Comparison of ENCODE assay signal across 24 mouse cellular contexts in genomic region chr3:98032944-98033343, GRCm38 (mm10). TPM values are rescaled to one million over a fixed set of nuclear protein-coding genes. Genes with fewer than 3 reads are reported as not detected.
DNase-seq lines count a peak whose midpoint lies in the region; ATAC-seq and TF ChIP-seq lines count a peak whose summit lies in the region.
"Had no signal": no experiment of that assay in that cellular context is flagged by ENCODE, and none has a peak within 500 bp of the region (broad histone marks: within the 10 kb centered on the region; RNA-seq: fewer than 3 reads in every experiment).

No protein-coding gene starts in this region.

- no peak overlapping the region for H3K9ac ChIP-seq in hindbrain, embryonic 13.5 days
- no peak overlapping the region for H3K9ac ChIP-seq in midbrain, embryonic 11.5 days (ENCODE audit: low read length)
- H3K9ac ChIP-seq: neural tube, embryonic 12.5 days had no signal

- no peak for TF ChIP-seq CTCF in gastrocnemius, adult 2 months (IDR thresholded peaks at IDR 0.05)

- H3K79me2 ChIP-seq in macrophage (ENCODE audit: inconsistent target) = peaks cover 100% of the 10 kb centered on the region

- no peak for DNase-seq in gastrocnemius, adult 2 months
- DNase-seq in gastrocnemius, postnatal 36 days = no peak
- no peak for DNase-seq in hindbrain, embryonic 10.5 days (ENCODE audit: low spot score)
- DNase-seq in midbrain, embryonic 10.5 days (ENCODE audit: low spot score) = no peak
- no peak for DNase-seq in midbrain, embryonic 11.5 days (ENCODE audit: low spot score, missing footprints)
- no peak for DNase-seq in yolk sac, embryonic 10.5 days (ENCODE audit: low spot score)
- DNase-seq: adrenal gland, adult 2 months; cerebellum, adult 18-20 months; cerebellum, postnatal 25 days; heart, postnatal 10 days; liver; midbrain, embryonic 14.5 days; retina, postnatal 1 day; right cerebral cortex, postnatal 25 days; spleen, adult 18-20 months; thymus, postnatal 36 days had no signal

- H3K27ac ChIP-seq in gastrocnemius, adult 2 months = peak overlapping the region; percentile 44
- peak overlapping the region; percentile 29; the same call in 1 of the 2 replicates for H3K27ac ChIP-seq in hindbrain, embryonic 10.5 days
- no peak overlapping the region for H3K27ac ChIP-seq in hindbrain, embryonic 13.5 days
- 0 out of 2 replicates have a peak overlapping the region, but pooled peaks have one; percentile 13 for H3K27ac ChIP-seq in midbrain, embryonic 10.5 days (replicated peaks)
- no peak overlapping the region for H3K27ac ChIP-seq in midbrain, embryonic 11.5 days (ENCODE audit: low read depth, low read length)
- peak overlapping the region; percentile 7; the same call in 1 of the 2 replicates for H3K27ac ChIP-seq in macrophage
- H3K27ac ChIP-seq: limb, embryonic 10.5 days; neural tube, embryonic 12.5 days had no signal

- H3K27me3 ChIP-seq in hindbrain, embryonic 10.5 days (ENCODE audit: insufficient read depth, poor library complexity, severe bottlenecking) = no peaks in the 10 kb centered on the region
- no peaks in the 10 kb centered on the region for H3K27me3 ChIP-seq in hindbrain, embryonic 13.5 days
- H3K27me3 ChIP-seq in midbrain, embryonic 10.5 days (ENCODE audit: low read depth, poor library complexity, severe bottlenecking) = no peaks in the 10 kb centered on the region
- H3K27me3 ChIP-seq in midbrain, embryonic 11.5 days (ENCODE audit: control insufficient read depth, insufficient read depth, low read length) = no peaks in the 10 kb centered on the region; the same call in 1 of the 2 replicates
- H3K27me3 ChIP-seq: neural tube, embryonic 12.5 days had no signal

- no peak for ATAC-seq in hindbrain, embryonic 13.5 days (ENCODE audit: low FRiP score)
- no peak for ATAC-seq in midbrain, embryonic 11.5 days (ENCODE audit: low FRiP score)
- ATAC-seq: CD4-positive, CD25-positive, alpha-beta regulatory T cell, adult 4 months; forebrain, embryonic 16.5 days; intestine, postnatal 0 days; lung, postnatal 0 days had no signal

- H3K4me1 ChIP-seq in hindbrain, embryonic 10.5 days (replicated peaks) = peaks cover 85% of the 10 kb centered on the region
- H3K4me1 ChIP-seq in hindbrain, embryonic 13.5 days (replicated peaks) = peaks cover 71% of the 10 kb centered on the region
- H3K4me1 ChIP-seq in midbrain, embryonic 10.5 days = peaks cover 91% of the 10 kb centered on the region
- peaks cover 31% of the 10 kb centered on the region for H3K4me1 ChIP-seq in midbrain, embryonic 11.5 days (ENCODE audit: control insufficient read depth, insufficient read depth, low read length)

- no peak overlapping the region for H3K4me3 ChIP-seq in gastrocnemius, adult 2 months
- H3K4me3 ChIP-seq in hindbrain, embryonic 10.5 days = no peak overlapping the region
- H3K4me3 ChIP-seq in hindbrain, embryonic 13.5 days = no peak overlapping the region
- no peak overlapping the region for H3K4me3 ChIP-seq in midbrain, embryonic 10.5 days
- H3K4me3 ChIP-seq in midbrain, embryonic 11.5 days (ENCODE audit: low read depth, low read length) = no peak overlapping the region
- no peak overlapping the region for H3K4me3 ChIP-seq in macrophage (ENCODE audit: inconsistent target)
- H3K4me3 ChIP-seq: limb, embryonic 10.5 days; neural tube, embryonic 12.5 days had no signal

- H3K36me3 ChIP-seq in hindbrain, embryonic 10.5 days = no peaks in the 10 kb centered on the region
- H3K36me3 ChIP-seq in hindbrain, embryonic 13.5 days = no peaks in the 10 kb centered on the region
- H3K36me3 ChIP-seq in midbrain, embryonic 10.5 days = no peaks in the 10 kb centered on the region
- H3K36me3 ChIP-seq in midbrain, embryonic 11.5 days (ENCODE audit: control insufficient read depth, insufficient read depth, low read length) = no peaks in the 10 kb centered on the region
- H3K36me3 ChIP-seq in macrophage (ENCODE audit: inconsistent target) = no peaks in the 10 kb centered on the region
- H3K36me3 ChIP-seq: limb, embryonic 10.5 days; neural tube, embryonic 12.5 days had no signal

- H3K4me2 ChIP-seq in hindbrain, embryonic 13.5 days = no peak overlapping the region
- no peak overlapping the region for H3K4me2 ChIP-seq in midbrain, embryonic 11.5 days
- H3K4me2 ChIP-seq: neural tube, embryonic 12.5 days had no signal

- intact Hi-C loops in gastrocnemius, adult 2 months (cut with DNase I) = no loop called here
- intact Hi-C loops in gastrocnemius, postnatal 36 days (cut with DNase I) = no loop called here

- no peaks in the 10 kb centered on the region for H3K9me3 ChIP-seq in hindbrain, embryonic 10.5 days
- H3K9me3 ChIP-seq in hindbrain, embryonic 13.5 days = no peaks in the 10 kb centered on the region
- no peaks in the 10 kb centered on the region for H3K9me3 ChIP-seq in midbrain, embryonic 10.5 days (replicated peaks)
- no peaks in the 10 kb centered on the region for H3K9me3 ChIP-seq in midbrain, embryonic 11.5 days (ENCODE audit: control insufficient read depth, low read length)
- H3K9me3 ChIP-seq: limb, embryonic 10.5 days; neural tube, embryonic 12.5 days had no signal

- WGBS in hindbrain, embryonic 10.5 days = 40% methylated on average over 5 of the region's 5 CpGs
- 42% methylated on average over 5 of the region's 5 CpGs for WGBS in hindbrain, embryonic 13.5 days
- WGBS in midbrain, embryonic 10.5 days = 48% methylated on average over 5 of the region's 5 CpGs
- WGBS in midbrain, embryonic 11.5 days = 49% methylated on average over 5 of the region's 5 CpGs
- 90% methylated on average over 5 of the region's 5 CpGs for WGBS in macrophage (ENCODE audit: missing documents)

RNA-seq across cellular contexts. Expression of gene Notch2, which starts 19.6 kb away (rescaled TPM):
- 10 to 100 TPM in 1 of 2 experiments, 1 to 10 TPM in 1; 8.7 to 10.3 TPM for total RNA-seq in gastrocnemius, adult 2 months (2021)
- 1 to 10 TPM; 7.7 to 8.9 TPM for total RNA-seq in gastrocnemius, postnatal 36 days (2021)
- 15.6 and 18.0 TPM in 2 replicates for polyA plus RNA-seq in hindbrain, embryonic 10.5 days (2016; fragmentation: Nextera tagmentation; extraction: Ambion mirVana)
- 11.1 and 12.0 TPM in 2 replicates for polyA plus RNA-seq in hindbrain, embryonic 13.5 days (2015; fragmentation: Nextera tagmentation; extraction: Ambion mirVana)
- 16.1 and 16.6 TPM in 2 replicates for polyA plus RNA-seq in midbrain, embryonic 10.5 days (2016; fragmentation: Nextera tagmentation; extraction: Ambion mirVana)
- 17.0 and 17.6 TPM in 2 replicates for polyA plus RNA-seq in midbrain, embryonic 11.5 days (2014; fragmentation: Nextera tagmentation; extraction: Ambion mirVana)
- total RNA-seq in macrophage (2018; cell fraction: chromatin; rRNA removed) = 100 to 1,000 TPM; 149 to 777 (median 273) TPM
- total RNA-seq in macrophage (2018; cell fraction: cytosol; rRNA removed) = 100 to 1,000 TPM in 12 of 26 experiments, 10 to 100 TPM in 14; 46.8 to 165 (median 96.1) TPM
- total RNA-seq in macrophage (2018; cell fraction: nucleus; rRNA removed) = 100 to 1,000 TPM; 125 to 657 (median 257) TPM
- polyA plus RNA-seq in macrophage (2018) = 21.9 to 74.1 TPM (median 33.4 TPM) in 3 replicates

Comparison
In these comparisons a context has a peak if more than half of its experiments do, and no peak if none do; other contexts are left out.
1. H3K27ac ChIP-seq: peak in gastrocnemius, adult 2 months (single experiment), hindbrain, embryonic 10.5 days (single experiment), midbrain, embryonic 10.5 days (single experiment) and macrophage (single experiment); none in hindbrain, embryonic 13.5 days (single experiment) and midbrain, embryonic 11.5 days (single experiment).